Mouse (Mus musculus) kidney, adult 2 months (tissue): Measurements from ENCODE around the gene Ttc9b.

Experiments
- CTCF ChIP-seq: fragments of 200-500 bp; conservative IDR thresholded peaks from 2 replicates; pipeline ENCODE4 v1.5.1; 2011; ENCODE audit warnings: low read depth, mild to moderate bottlenecking, control low read depth, low read length, moderate library complexity, mixed read lengths; ENCODE audit not compliant: insufficient read depth, insufficient read length
- POLR2A ChIP-seq: fragments of 200-500 bp; IDR thresholded peaks from one replicate; pipeline ENCODE4 v1.6.1; 2011; ENCODE audit warnings: low read depth, low read length, control low read depth

GRCm38 (mm10) chr7:27688246-27688788 lies 34.6 kb downstream of the Ttc9b start:
- TF ChIP-seq POLR2A: no peak
- no peak for TF ChIP-seq CTCF
